Mouse (Mus musculus) adrenal gland, adult (tissue): ENCODE measurements around the gene Fscn2.
"Not testable (repeated sequence)": the region's sequence is repeated elsewhere in the genome, so short reads cannot be mapped to it uniquely, and the experiment has no call there.

Experiments
- DNase-seq, 2 experiments: peaks; one replicate each; pipeline ENCODE4 v3.0.0; 2022 to 2023; ENCODE audit warnings: low spot score in 1 of 2; ENCODE audit not compliant: inconsistent age in 2 of 2

Fscn2 gene

GRCm38 (mm10) chr11:120387157-120387556 is 25.8 kb downstream of the Fscn2 start:
- peak; percentile 75 to 83 for DNase-seq

- no peak for DNase-seq
Observed at GRCm38 (mm10) chr11:120388580-120388979, 27.2 kb downstream of the Fscn2 start.

DNA sequence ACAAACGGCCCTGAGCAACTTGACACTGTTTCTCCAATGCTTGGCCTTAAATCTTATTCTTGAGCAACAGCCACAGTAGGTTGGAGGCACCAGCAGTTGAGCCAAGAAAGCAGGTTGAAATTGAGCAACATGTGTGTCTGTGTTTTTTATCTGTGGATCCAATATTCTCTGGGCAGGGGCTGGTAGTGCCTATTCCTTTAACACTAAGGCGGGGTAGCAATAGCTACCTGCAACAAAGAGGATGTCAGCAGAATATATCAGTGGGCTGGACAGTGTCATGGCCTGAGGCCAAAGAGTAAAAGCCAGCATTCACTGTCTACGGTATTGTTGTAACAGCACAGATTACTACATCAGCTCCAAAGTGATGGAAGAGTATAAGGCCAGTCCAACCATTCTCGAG is 34.3 kb downstream of the Fscn2 start:
- peak in 1 of 2 experiments; percentile 79 for DNase-seq

- no peak for DNase-seq
Observed at GRCm38 (mm10) chr11:120397602-120398001, 36.3 kb downstream of the Fscn2 start.

DNA sequence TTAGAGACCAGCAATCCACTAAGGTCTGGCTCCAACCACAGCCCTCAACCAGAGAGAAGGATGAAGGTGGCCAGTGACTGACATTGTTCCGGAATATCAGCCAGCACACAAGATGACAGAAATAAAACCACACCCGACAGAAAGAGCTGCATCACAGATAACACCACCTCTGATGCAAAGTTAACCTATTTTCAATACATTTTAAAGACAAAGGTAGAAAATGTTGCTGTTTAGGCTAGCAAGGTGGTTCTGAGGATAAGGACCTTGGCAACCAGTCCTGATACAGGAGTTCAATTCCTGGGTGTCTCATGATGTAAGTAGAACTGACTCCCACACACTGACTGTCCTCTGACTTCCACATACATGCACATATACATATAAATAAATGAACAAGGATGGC is 38.0 kb downstream of the Fscn2 start:
- DNase-seq, result no peak

- no peak for DNase-seq
Observed at GRCm38 (mm10) chr11:120404814-120405213, 43.5 kb downstream of the Fscn2 start.

DNA sequence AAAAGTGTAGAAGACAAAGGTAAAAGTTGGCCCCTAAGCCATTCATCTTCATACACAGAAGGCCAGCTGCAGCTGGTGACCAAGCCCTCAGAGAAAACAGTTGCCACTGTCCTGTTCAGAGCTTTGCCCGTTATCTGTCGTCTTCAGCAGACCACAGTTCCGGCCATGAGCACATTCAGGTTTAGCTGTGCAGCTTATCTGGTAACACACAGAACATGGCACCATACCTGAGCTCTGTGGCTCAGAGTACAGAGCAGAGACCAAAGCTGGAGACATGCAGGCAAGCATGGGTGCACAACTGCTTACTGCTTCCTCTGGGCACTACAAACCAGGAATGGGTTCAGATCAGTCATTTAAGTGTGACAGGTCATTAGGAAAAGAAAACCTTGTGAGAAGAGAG is 44.5 kb downstream of the Fscn2 start:
- no peak for DNase-seq

GRCm38 (mm10) chr11:120406445-120406844 is 45.1 kb downstream of the Fscn2 start:
- no peak for DNase-seq

GRCm38 (mm10) chr11:120413621-120414020 is 52.3 kb downstream of the Fscn2 start:
- not testable (repeated sequence) for DNase-seq
